Mouse (Mus musculus): ENCODE measurements at regions not wholly inside any gene's neighbourhood (a gene's known extent, or its start where the extent isn't known, plus 50 kb on each side); places are given as distances from the start of the nearest gene placed in this dataset.

DNA sequence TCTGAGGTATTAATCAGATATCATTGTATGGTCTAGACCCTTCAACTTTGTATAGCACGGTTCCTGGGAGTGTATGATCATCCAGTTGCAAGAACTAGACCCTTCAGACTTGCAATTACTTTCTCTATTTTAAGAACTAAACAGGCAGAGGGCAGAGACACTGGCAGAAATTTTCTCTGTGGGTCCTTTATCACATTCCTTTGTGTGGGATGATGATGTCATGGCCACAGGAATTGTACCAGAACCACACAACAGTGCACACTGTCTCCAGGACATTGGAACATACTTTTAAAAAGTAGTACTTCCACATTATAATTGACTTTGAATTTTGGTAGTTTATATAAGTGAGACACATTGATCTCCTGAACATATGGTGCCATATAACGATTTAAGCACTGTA, 674.2 kb downstream of the Rfpl4b start:
- no peak for DNase-seq

DNA sequence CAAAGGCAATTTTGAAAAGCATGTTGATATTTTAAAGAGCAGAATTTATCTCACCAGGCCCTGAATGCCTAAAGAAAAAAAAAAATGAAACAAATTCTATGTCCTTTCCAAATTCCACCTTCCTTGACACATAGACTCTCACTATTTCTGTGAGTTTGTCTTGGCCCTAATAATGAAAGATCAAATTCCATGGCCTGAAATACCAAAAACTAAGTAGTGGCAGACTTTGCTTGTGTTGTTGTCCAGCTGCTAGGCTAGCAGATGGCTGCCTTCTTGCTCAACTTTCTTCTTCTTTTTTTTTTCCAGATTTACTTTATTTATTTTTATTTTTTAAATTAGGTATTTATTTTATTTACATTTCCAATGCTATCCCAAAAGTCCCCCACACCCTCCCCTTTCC, 682.4 kb downstream of the Rfpl4b start:
- no peak for DNase-seq

DNA sequence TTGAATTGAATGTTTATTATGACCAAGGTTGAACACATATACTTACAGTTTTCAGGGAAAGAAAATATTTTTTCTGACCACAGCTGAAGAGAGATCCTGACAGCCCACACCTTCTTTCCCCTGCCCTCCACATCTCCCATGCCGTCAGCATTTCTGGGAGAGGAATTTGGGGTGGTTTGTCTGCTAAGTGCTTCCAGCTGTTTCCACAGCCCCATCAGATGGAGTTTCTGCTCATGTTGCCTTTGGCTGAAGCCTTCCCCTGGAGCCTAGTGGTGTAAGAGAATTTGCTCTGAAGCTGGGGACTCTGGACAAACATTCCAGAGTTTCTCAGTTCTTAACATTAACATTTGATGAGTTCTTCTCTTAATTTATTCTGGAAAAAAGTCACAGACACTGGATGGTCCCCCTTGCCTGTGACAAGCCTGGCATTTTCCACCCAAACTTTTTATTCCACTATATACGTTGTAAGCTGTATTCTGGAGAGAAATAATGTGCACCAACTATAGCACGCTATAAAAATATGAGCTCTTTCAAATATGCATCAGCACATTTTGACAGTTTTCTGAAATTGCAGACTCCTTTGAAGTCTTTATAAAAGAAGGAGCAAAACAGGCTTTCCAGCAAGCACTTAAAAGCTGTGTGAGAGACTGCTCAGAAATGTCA, 699.5 kb downstream of the Rfpl4b start:
- no peak for DNase-seq

DNA sequence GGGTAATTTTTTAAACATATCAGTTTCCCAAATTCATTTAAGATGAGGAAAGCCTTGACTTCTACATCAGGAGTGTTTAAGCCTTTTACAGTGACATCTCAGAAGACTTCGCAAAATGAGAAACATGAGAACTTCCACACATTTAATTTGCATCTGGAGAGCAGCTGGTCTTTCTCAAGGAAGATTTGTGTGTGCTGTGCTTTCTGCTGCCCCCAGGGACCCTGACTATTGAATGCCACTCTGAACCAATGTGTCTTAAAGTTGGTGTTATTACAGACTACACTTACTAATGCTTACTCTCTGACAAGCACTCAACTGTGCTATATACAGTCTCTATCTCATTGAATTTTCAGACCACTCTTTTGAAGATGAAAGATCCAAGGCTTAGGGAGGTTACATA, 703.0 kb downstream of the Rfpl4b start:
- DNase-seq = no peak

DNA sequence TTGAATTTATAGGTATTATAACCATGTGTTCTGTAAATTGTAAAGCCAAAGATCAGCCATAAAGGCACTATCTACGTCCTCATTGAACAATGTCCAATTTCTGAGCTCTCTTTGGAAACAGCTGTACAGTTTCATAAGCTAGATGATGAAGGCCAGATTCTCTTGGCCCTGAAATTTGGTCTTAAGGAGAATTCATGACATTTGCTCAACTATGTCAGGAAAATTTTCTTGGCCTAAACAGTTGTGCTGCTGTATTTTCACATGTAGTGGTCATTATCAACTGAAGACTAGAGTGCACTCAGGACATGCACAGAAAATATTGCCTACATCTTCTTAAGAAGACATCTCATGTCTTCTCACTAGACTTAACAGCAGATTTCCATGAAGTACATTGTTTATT, 705.1 kb downstream of the Rfpl4b start:
- no peak for DNase-seq

DNA sequence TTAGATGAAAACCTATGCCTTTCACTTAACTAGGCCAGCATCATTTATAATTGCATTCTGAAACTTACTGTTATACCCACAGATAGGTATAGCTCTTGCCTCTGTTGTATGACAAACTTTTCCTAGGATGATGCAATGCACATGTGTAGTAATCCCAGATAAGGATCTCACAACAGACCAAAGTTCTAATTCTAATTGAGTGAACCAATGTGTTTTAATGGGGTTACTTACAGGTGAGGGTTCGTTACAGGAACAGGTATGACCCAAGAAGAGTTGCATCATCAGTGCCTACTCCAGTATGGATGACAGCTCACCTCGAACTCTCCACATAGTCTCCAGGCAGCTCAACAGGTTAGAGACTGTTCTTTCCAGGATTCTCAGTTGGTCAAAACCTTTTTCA, 707.4 kb downstream of the Rfpl4b start:
- no peak for DNase-seq

DNA sequence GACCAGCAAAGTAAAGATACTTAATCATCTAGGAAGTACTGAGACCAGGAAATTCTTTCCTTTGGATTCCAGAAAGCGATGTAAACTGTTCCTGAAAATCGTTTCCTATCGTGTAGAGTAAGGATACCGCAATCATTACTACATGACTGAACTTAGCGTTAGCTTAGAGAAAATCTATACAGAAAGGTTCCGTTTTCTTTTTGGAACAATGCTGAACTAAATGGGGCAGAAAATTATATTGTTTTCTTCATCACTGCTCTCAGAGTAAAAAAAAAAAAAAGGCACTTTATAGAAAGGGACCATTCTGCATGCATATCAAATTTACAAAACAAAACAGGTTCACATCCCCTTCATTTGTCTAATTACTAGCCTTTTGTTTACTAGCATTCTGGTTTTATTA, 713.0 kb downstream of the Rfpl4b start:
- DNase-seq = no peak

DNA sequence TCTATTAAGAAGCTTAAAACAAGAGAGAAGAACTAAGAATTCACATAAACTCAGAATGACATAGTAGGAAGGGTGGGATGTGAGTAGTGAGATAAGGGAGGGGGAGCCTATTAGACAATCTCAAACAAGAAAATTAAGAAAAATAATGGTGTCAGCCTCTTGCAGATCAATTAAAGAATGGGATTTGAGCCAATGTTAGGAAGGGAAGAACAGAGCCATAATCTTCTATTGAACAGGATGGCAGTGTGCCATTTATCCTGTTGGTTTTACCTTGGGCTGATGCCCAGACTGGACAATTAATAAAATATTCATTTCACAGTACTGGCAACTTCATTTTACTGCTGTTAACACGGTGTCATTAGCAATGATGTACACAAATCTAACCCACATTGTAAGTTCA, 718.0 kb downstream of the Rfpl4b start:
- no peak for DNase-seq

DNA sequence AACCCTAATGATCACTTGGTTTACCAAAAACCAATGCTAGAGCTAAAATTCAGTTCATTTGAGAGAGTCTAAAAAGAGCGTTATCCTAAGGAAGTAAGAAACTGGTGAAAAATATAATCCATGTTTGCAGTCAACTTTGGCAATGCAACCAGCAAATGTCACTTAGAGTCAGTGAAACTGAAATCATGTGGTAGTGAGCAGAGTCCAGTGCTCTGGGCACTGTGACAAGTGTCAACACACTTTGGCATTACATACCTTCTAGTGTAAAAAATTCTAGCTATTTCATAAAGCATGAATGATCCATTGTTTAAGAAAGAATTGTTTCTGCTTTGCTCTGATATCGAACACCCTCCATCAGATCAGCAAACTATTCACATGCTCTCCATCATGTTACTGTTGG, 743.1 kb downstream of the Rfpl4b start:
- DNase-seq = no peak

DNA sequence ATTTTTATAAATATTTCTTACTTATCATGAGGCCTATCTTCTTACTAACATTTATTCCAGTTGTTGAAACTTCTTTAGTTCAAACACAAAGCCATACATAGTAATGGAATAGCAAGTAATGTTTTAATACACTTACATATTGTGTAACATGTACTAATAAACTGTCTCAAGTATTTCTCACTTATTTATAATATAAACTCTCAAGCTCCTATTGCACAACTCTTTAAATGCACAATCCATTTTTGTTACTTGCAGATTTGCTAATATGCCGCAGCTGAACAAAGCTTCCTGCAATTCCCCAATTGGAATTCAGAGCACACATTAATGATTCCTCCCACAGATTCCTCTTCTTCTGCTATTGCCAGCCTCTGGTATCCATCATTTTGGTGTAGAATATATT, 749.2 kb downstream of the Rfpl4b start:
- DNase-seq = no peak

DNA sequence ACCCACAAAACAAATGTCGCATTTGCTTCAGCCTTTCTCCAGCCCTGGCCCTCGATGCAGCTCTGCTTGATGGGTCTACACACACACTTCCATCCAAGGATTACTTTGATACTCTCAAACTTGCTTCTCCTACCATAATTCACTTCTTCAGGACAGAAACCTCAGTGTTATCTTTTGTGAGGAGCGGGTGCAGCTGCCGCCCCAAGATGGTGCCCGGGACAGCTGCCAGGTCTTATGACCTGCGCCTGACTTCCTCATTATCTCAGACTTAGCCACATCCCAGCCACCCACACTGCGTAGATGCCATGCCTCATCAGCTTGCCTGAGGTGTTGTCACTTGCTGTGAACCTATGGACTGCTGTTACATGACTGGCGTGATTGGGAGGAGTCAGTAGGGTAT, 762.5 kb downstream of the Rfpl4b start:
- DNase-seq = no peak

DNA sequence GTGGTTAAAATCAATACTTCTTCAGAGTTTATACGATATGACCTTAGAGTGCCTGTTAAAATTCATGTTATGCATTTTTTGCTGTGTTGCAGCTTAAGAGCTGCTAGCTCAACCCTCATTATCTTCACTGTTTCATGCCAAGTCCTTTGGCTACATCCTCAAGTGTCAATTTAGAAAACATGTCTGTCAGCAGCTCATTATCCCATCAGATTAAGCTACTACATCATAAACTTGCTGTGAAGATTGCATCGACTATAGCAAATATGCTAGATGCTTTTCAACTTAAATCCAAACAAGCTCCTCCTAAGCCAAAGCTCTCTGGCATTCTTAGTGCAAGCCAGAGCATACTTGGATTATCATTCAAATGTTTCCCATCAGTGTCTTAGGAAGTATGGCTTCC, 811.1 kb downstream of the Rfpl4b start:
- DNase-seq = no peak

DNA sequence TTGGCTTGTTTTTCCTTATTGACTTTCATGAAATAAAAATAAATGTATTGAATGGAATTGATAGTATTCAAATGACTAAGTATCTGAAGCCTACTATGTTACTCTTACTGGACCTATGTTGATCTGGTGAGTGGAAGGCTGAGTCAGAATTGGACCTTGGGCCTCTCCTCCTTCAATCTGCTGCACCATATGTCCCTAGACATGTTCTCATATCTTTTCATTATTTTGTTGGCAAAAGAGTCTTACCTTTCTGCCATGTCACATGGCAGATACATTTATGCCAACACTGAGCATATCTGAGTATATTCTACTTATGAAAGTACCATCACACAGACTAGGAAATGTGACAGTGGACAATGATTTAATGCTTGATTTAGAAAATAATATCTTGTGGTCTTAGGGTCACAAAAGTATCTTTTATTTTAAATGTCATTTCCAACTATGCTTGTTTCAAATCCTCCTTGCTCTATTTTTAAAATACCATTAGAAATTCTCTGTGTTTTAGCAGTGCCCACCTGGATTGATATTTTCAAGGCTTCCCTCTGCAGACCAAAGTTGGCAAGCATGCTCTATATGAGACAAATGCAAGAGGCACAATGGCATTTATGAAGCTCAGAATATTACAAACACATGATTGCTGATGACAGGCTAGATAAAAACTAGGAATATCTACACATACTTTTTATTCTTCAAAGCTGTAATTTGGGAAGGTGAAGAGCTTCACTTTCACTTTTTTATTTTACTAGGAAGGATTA, 825.7 kb downstream of the Rfpl4b start:
- peak; percentile 54 to 59 for DNase-seq

DNA sequence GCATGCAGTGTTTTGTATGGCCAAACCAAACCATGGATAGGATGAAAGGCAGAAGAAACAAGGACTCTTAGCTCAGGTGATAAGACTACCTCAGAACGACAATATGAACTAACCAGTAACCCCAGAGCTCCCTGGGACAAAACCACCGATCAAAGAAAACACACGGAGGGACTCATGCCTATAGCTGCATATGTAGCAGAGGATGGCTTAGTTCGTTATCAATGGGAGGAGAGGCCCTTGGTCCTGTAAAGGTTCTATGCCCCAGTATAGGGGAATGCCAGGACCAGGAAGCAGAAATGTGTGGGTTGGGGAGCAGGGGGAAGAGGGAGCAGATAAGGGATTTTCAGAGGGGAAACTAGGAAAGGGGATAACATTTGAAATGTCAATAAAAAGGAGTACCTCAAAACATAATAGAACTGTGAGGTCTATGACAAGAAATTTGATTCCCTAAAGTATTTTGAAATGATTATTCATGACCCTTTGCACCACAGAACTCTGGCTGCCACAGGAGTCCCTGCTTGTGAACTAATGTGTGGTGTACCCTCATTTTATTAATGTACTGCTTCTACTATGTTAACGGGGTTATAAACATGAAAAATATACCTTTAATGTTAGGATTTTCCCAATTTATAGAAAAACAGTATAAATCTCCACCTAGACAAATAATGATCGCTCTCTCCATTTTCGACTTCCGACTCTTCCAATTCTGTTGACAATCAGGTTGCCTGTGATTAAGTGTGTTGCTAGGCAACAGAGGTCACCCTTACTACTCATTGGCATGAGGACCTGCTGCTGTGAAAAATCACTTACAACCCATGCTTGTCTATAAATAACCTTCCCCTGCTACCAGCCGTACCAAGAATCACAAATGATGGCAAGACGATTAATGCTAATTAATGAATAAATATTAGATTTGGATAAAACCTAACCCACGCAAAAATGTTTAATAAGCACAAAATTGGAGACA, 833.0 kb downstream of the Rfpl4b start:
- DNase-seq = no peak

DNA sequence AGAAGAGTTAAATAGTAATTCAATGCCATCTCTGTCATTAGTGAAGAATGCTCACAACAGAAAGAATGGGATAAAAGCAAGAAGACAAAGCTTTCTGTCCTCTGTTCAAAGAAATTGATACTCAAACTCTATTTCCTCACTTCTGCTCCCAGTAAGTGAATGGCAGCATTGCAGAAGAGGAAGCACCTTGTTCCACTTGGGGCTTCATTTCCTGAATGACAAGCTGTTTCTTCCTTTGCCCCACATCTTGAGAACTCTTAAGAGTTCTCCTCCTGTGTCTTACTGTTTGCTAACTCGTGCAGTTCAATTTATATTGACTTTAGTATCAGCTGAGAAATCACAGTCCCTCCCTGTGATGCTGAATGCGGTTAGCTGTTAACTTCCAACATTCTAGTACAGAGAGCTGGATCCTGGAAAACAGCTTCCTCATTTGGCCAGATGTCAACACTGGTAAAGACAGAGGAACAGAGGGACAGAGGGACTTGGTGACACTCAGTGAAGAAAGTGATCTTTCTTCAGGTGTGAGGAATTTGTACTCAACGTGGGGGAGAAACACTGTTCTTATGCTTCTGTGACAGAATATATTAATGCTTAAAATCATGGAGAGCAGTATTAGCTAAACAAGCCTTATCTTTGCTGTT, 840.3 kb upstream of the Marcks start:
- DNase-seq = no peak

DNA sequence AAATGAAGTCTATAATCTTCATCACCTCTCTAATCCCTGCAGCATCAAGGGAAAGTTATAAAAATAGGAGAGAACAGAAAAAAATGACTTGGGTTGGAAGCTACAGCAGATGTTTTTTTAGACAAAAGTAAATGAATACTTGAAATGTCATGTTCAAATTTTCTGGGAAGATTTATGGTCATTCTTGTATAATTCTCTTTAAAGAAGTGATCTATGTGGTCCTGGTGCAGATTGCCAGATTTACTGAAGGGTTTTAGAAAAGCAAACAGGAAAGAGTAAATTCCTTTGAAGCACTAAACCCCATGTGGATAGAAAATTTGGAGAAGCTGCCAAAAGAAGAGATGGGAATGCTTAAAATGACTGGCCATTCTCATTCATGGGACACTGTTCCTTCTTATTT, 821.3 kb upstream of the Marcks start:
- no peak for DNase-seq

DNA sequence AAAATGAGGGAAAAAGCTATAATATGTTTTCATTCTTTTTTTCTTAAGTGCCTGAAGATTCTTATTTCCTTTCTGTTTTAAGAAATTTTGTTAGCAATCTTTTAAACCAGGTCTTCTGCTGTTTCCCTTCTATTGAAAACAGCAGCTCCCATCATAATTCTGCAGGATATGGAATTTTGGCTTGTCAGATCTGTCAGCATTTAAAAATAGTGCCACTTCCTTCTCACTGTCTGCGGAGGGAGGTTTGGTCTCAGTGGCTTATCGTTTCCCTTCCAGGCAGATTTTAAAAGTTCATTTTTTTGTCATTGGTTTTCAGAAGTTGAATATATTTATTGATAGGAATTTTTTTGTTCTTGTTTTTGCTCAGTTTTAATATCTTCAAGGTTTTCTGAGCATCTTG, 776.1 kb upstream of the Marcks start:
- DNase-seq = no peak

DNA sequence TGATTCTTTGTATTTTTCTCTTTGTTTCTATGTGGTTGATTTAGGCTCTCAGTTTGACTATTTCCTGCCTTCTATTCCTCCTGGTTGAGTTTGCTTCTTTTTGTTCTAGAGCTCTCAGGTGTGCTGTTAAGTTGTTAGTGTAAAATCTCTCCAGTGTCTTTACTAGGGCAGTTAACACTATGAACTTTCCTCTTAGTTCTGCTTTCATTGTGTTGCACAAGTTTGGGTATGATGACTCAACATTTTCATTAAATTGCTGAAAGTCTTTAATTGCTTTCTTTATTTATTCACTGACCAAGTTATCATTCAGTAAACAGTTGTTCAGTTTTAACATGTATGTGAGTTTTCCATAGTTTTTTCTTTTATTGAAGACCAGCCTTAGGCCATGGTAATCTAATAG, 772.9 kb upstream of the Marcks start:
- no peak for DNase-seq

DNA sequence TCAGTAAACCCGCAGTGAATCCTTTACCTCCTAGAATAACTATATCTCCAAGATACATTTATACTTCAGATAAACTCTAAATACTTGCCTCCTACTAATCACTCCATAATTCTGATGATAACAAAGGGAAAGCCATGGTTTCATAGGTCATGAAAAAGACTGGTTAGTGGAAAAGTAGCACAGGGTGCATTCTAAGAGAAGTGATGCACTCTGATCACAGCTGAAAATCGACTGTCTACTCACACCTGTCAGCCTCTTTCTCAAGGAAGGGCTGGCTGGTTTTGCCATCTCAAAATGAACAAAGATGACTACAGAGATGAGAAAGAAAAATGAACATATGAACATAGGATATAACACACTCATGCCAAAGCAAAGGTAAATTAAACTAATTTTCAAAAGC, 769.6 kb upstream of the Marcks start:
- peak in 1 of 2 experiments; percentile 12 for DNase-seq

DNA sequence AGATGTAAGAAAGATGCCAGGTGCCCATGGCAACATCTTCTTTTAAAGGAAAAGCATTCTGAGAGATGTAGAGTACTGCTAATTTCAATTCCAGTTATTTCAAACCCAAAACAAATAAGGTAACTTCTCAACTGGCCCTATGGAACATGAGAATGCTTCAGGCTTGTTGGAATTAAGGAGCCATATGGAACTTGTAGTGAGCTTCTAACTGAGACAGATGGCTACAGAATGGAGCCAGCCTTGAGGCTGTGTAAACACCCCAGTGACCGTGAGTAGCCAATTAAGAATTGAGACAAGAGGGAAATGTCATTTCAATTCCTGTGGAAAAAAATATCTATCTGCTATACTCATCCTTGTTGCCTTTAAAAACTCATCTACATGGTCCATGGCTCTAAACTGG, 769.0 kb upstream of the Marcks start:
- peak; percentile 67 to 79 for DNase-seq

DNA sequence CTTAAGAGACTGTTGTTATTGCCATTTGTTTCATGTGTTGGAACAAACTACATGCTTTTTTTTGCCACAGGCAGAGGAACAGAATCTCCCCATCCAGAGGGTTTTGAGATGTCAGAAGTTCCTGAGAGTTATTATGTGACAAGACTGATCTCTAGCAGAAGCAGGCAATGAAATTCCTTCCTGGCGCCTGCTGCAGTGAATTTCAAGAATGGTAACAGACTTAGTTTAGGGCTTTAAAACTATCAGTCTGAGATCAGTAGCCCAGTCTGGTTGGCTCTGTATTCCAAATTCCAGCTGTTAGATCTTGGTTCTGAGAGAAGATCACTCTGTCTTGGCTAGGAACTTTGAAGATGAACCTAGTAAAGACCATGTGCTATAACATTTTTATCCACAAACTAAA, 749.2 kb upstream of the Marcks start:
- no peak for DNase-seq

DNA sequence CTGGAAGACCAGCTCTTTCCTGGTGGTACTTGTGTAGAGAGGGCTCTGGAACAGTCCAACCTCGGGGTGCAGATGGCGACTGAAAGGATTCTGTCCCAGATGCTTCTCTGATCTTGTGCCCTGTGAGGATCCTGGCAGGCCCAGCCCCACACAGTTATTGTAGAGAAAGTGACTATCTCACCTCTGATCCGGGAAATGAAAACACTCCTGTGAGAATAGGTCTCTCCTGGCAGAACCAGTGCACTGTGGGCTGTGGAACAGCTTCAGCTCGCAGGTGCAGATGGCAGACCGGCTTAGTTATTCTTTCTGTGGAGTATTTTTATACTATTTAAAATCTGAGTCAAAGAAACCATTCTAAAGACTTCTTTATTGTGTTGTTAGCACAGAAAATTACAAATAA, 742.1 kb upstream of the Marcks start:
- DNase-seq = peak in 1 of 2 experiments; percentile 4

DNA sequence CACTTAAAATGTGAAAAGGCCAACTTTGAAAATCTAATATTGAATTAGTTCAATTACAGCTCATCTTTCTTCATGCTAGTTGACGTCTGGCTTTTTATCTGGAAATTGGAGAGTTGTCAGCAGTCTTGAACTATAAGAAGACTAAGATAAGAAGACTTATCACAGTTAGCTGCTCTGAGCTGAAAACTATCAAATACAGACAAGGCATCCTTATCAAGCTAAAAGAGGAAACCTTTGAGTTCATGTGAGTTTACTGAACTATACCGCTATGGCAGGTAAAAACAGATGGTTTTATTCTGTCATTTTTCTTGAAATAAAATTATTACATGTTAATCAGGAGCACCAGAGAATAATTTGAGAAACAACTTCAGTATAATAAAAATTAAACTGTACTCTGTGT, 735.2 kb upstream of the Marcks start:
- DNase-seq = no peak

Measured in cerebellum, adult 18-20 months (tissue).